Mouse (Mus musculus) forebrain, postnatal 0 days (tissue): ENCODE results near the gene Pex7. TPM values are rescaled to one million over a fixed set of nuclear protein-coding genes. Genes with fewer than 3 reads are reported as not detected.

ENCODE experiments used
- ATAC-seq: fragments of 200-750 bp; cut with Nextera tagmentation; 2 replicates; pipeline ENCODE4 v1.8.0; 2017; ENCODE audit warnings: mild to moderate bottlenecking, moderate library complexity
- DNase-seq: peaks from one replicate; pipeline ENCODE4 v3.0.0-alpha.2; 2015
- H3K27ac ChIP-seq: fragments of 300-500 bp; sonication (generic); 2 replicates; pipeline ENCODE4 v1.5.1; 2014; ENCODE audit warnings: low read depth, mild to moderate bottlenecking, antibody characterized with exemption, low read length, moderate library complexity, mixed read lengths
- H3K27me3 ChIP-seq: fragments of 300-500 bp; sonication (generic); 2 replicates; pipeline ENCODE4 v1.6.1; 2014; ENCODE audit warnings: mild to moderate bottlenecking, low read length, mixed read lengths; ENCODE audit not compliant: insufficient read depth
- H3K36me3 ChIP-seq: fragments of 300-500 bp; sonication (generic); 2 replicates; pipeline ENCODE4 v1.6.1; 2014; ENCODE audit warnings: mild to moderate bottlenecking, moderate library complexity; ENCODE audit not compliant: insufficient read depth
- H3K4me1 ChIP-seq: fragments of 300-500 bp; sonication (generic); 2 replicates; pipeline ENCODE4 v1.6.1; 2014; ENCODE audit warnings: antibody characterized with exemption; ENCODE audit not compliant: insufficient read depth
- H3K4me2 ChIP-seq: fragments of 300-500 bp; sonication (generic); 2 replicates; pipeline ENCODE4 v1.6.1; 2014; ENCODE audit warnings: low read depth, mild to moderate bottlenecking, moderate library complexity
- H3K4me3 ChIP-seq: fragments of 300-500 bp; sonication (generic); 2 replicates; pipeline ENCODE4 v1.5.1; 2014; ENCODE audit warnings: low read depth, low read length, mixed read lengths
- H3K9ac ChIP-seq: fragments of 300-500 bp; sonication (generic); 2 replicates; pipeline ENCODE4 v1.6.1; 2014; ENCODE audit warnings: mild to moderate bottlenecking
- H3K9me3 ChIP-seq: fragments of 300-500 bp; sonication (generic); 2 replicates; pipeline ENCODE4 v1.6.1; 2016; ENCODE audit warnings: low read length
- CTCF ChIP-seq: sonication (generic); IDR thresholded peaks from 2 replicates; pipeline ENCODE4 v1.5.1; 2016; ENCODE audit warnings: antibody characterized with exemption, control low read depth, low read depth
- WGBS: fragments of 180-500 bp; shearing (Covaris S2); extraction: QIAGEN DNeasy Blood & Tissue Kit; methylation state at CpG from one replicate; pipeline ENCODE4 v1.1.7; 2014; 5-methylcytosine and 5-hydroxymethylcytosine counted together
- polyA plus RNA-seq: library from polyadenylated mRNA; unstranded; fragments of >200 nt; fragmentation: Nextera tagmentation; extraction: Ambion mirVana; gene quantifications from 2 replicates; pipeline ENCODE4 v1.2.1, GENCODE M21; 2015
- total RNA-seq: library from RNA; depleted of rRNA; stranded (reverse); fragments of >200 nt; gene quantifications from 2 replicates; pipeline ENCODE4 v1.2.3, GENCODE M21; 2014

Pex7 gene
- total and polyA plus RNA-seq, 2 experiments from 2014 or later, result 31.2 to 38.2 TPM

DNA sequence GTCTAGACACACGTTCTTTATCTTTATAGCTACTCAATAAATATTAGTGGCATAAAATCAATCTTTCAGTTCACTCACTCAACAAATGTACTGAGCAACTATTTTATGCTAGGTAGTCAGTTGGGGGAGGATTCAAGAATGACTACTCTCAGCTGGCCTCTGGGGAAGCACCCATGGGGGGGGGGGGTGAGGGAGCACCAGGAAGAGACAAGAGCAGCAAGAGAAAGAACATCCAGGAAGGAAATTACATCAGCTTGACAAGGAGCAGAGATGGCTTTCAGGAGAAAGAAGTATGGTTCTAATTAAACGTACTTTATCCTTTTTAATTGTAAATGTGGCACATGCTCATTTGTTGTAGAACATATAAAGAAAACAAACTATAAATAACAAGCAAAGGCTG is 53.9 kb downstream of the Pex7 start:
- Histone ChIP-seq H3K4me2 (no peak overlapping the region), H3K9me3 (no peaks in the 10 kb centered on the region), H3K27ac (no peak overlapping the region), H3K4me1 (0 out of 2 replicates have a peak, but pooled peaks cover 8% of the 10 kb centered on the region), H3K9ac (no peak overlapping the region), H3K36me3 (no peaks in the 10 kb centered on the region), H3K27me3 (peaks cover 45% of the 10 kb centered on the region), H3K4me3 (no peak overlapping the region)
- WGBS, result 73% methylated on average over 2 of the region's 2 CpGs
- no peak for TF ChIP-seq CTCF
- ATAC-seq, result no peak
- DNase-seq, result no peak

DNA sequence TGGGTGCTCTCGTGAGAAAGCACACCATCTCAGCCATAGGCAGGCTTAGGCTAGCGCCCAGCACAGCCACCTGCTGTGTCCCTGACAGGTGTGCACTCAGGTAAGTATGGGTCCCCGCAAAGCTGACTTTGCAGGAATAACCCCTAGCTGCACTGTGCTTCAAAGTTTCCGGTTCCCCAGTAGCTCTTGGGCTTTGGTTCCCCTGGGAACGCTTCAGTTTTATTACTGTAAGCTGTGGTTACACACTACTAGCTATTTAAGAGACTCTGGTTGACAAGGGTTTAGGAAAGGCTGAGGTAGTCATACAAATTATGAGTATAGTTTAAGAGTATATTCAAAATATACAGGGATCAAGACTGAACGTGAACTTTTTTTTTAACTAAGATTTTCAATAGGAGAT is 54.7 kb downstream of the Pex7 start:
- H3K9ac ChIP-seq, result no peak overlapping the region
- peaks cover 49% of the 10 kb centered on the region for H3K27me3 ChIP-seq
- no peak for TF ChIP-seq CTCF
- 0 out of 2 replicates have a peak, but pooled peaks cover 8% of the 10 kb centered on the region for H3K4me1 ChIP-seq
- ATAC-seq (no peak), DNase-seq (no peak)
- no peak overlapping the region for H3K27ac ChIP-seq
- H3K4me3 ChIP-seq, result no peak overlapping the region
- WGBS, result 32% methylated on average over 6 of the region's 6 CpGs
- H3K36me3 ChIP-seq, result no peaks in the 10 kb centered on the region
- no peak overlapping the region for H3K4me2 ChIP-seq
- H3K9me3 ChIP-seq, result no peaks in the 10 kb centered on the region

DNA sequence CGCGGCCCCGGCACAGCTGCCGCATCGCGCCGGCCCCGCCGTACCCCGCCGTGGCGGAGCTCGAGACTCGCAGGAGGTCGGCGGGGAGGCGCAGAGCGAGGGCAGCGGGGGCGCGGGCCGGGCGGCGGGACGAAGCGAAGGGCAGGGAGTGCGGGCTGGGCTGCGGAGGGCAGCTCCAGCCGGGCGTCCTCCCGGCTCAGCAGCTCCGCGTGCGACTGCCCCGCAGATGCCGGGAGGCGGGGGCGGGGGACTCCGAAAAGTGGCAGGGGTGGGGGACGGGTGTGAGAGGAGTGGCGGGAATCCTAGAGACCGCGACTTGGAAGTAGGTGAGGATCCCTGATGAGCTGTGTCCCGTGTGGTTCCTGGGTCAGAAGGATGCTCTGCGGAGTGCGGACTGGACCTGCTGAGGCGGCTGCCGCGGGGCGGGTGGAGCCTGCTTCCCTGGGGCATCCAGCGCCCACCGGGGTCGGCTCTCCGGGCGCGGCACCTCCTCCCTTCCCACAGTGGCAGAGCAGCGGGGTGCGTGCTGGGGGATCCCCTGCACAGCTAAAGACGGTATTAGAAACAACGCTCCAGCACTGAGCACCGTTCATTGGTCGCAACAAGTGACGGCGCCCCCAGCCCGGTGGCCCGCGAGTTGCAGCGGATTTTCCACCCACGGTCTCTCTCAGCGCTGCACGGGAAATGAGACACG is 56.3 kb downstream of the Pex7 start, which contains the start of gene Slc35d3:
Slc35d3 (minus strand) TSS at position 462 of the 694 bp plus-strand sequence.
- 0 out of 2 replicates have a peak, but pooled peaks cover 8% of the 10 kb centered on the region for H3K4me1 ChIP-seq
- H3K9ac ChIP-seq, result peak within 1 kb of the TSS; percentile 44
- peak; percentile 32; the same call in 1 of the 2 replicates for TF ChIP-seq CTCF
- under 1% methylated on average over 72 of the region's 72 CpGs for WGBS
- no peaks in the 10 kb centered on the region for H3K36me3 ChIP-seq
- peak within 1 kb of the TSS; percentile 56 for H3K4me3 ChIP-seq
- DNase-seq, result peak; percentile 59
- peak; percentile 87 for ATAC-seq
- H3K4me2 ChIP-seq, result peak within 1 kb of the TSS; percentile 99
- H3K27me3 ChIP-seq, result peaks cover 49% of the 10 kb centered on the region
- no peaks in the 10 kb centered on the region for H3K9me3 ChIP-seq
- no peak within 1 kb of the TSS for H3K27ac ChIP-seq

DNA sequence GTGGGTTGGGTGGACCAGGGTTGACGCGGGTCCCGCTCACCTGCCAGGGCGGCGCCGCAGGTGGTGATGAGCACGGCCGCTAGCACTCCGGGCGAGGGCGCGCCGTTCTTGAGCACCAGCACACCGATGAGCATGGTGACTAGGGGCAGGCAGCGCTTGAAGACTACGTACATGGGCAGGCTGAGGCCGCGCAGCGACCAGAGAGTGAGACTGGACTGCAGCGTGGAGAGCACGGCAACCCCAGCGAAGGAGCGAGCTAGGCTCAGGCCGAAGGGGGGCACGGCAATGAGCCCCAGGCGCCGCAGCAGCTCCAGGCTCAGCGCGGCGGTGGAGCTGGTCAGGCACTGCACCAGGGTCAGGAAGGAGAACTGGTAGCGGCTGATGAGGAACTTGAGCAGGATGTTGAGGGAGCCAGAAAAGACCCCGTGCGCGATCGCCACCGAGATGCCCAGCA is 56.9 kb downstream of the Pex7 start:
- 0% methylated on average over 36 of the region's 36 CpGs for WGBS
- DNase-seq, result peak; percentile 24
- H3K27me3 ChIP-seq, result peaks cover 49% of the 10 kb centered on the region
- H3K4me1 ChIP-seq, result 0 out of 2 replicates have a peak, but pooled peaks cover 8% of the 10 kb centered on the region
- no peaks in the 10 kb centered on the region for H3K36me3 ChIP-seq
- TF ChIP-seq CTCF, result no peak
- peak overlapping the region; percentile 44 for H3K9ac ChIP-seq
- no peak overlapping the region for H3K27ac ChIP-seq
- H3K4me3 ChIP-seq, result peak overlapping the region; percentile 56
- peak overlapping the region; percentile 99 for H3K4me2 ChIP-seq
- peak; percentile 38 for ATAC-seq
- H3K9me3 ChIP-seq, result no peaks in the 10 kb centered on the region

DNA sequence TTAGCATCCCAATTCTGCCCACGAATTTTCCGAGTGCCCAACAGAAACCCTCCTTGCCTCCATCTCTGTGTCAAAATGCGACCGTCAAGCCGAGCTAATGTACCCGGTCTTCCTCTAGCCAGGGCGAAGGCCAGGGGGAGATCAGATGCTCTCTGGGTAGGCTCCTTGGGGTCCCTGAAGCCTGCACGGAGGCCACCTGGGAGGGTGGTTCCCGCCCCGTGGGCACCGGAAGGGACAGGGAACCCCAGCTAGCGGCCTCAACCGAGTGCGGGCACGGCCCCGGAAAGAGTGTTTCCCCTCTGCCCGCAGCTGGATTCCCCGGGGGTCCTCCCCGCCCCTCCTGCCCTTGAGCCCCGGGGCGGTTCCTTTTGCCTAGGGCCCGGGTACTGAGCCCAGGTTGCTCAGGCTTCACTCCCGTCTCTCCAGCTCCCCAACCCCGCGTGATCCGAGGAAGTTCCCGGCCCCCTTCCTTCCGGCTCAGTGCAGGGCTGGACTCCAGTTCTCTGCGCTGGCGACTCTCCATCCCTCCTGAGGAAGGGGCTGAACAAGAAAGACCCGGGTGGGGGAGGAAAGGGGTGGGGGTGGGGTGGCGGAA is 57.6 kb downstream of the Pex7 start:
- Histone ChIP-seq H3K27ac (no peak overlapping the region), H3K9me3 (no peaks in the 10 kb centered on the region), H3K4me1 (0 out of 2 replicates have a peak, but pooled peaks cover 8% of the 10 kb centered on the region), H3K9ac (0 out of 2 replicates have a peak overlapping the region, but pooled peaks have one; percentile 25), H3K4me2 (peak overlapping the region; percentile 99), H3K36me3 (no peaks in the 10 kb centered on the region), H3K4me3 (peak overlapping the region; percentile 56), H3K27me3 (peaks cover 49% of the 10 kb centered on the region)
- no peak for TF ChIP-seq CTCF
- under 1% methylated on average over 32 of the region's 32 CpGs for WGBS
- peak; percentile 32 for ATAC-seq
- DNase-seq, result no peak

DNA sequence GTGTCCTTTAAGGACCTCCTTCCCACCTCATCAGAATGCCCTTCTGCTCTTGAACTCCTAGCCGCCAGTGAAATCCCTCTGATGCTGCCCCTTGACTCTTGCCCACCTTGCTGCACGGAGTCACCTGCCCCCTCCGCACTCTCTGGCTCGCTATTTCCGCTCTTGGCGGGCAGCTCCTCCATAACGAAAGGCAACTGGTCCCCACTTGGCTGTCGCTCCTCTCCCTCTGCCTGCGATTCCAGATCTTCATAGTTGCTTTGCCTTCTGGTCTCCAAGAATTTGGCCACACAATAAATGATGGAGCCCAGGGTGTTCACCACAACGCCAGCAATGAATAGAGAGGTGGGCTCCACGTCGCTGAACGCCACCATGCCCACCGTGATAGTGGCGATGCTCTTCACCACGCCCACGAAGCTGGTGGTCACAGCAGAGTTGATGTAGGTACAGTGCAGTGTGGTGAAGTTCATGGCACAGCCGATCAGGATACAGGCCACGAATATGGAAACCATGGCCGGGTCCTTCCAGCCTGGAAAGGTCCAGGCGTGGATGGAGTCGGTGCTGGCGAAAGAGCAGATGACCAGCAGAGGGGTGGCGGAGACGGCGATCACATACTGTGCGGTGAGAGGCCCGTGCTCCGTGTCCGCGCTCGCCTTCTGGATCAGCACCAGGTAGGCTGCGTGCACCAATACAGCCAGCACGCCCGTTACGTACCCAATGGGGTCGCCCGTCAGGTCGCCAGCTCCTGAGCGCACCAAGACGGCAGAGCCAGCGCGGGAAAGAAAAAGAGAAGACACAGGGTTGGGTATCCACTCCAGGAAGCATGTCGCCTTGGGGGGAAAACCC is 58.3 kb downstream of the Pex7 start:
- Histone ChIP-seq H3K4me3 (peak overlapping the region; percentile 56), H3K36me3 (no peaks in the 10 kb centered on the region), H3K9me3 (no peaks in the 10 kb centered on the region), H3K27me3 (peaks cover 49% of the 10 kb centered on the region), H3K27ac (no peak overlapping the region), H3K4me2 (peak overlapping the region; percentile 99), H3K9ac (no peak overlapping the region), H3K4me1 (0 out of 2 replicates have a peak, but pooled peaks cover 8% of the 10 kb centered on the region)
- no peak for DNase-seq
- 8% methylated on average over 44 of the region's 44 CpGs for WGBS
- TF ChIP-seq CTCF, result no peak
- ATAC-seq, result no peak
